Mouse (Mus musculus) forebrain, embryonic 14.5 days (tissue): ENCODE results near the gene Wdtc1. TPM values are rescaled to one million over a fixed set of nuclear protein-coding genes. Genes with fewer than 3 reads are reported as not detected.
A peak's percentile ranks its signal among the peaks of the same experiment; 100 is the strongest.

Experiments
- ATAC-seq: fragments of 200-750 bp; cut with Nextera tagmentation; 2 replicates; pipeline ENCODE4 v1.8.0; 2017; ENCODE audit warnings: mild to moderate bottlenecking, moderate library complexity
- DNase-seq: peaks from one replicate; pipeline ENCODE4 v3.0.0-alpha.2; 2015; ENCODE audit warnings: low spot score
- H3K27ac ChIP-seq: fragments of 300-500 bp; sonication (generic); 2 replicates; pipeline ENCODE4 v1.5.1; 2014; ENCODE audit warnings: low read depth, mild to moderate bottlenecking, control low read depth, low read length, moderate library complexity
- H3K27me3 ChIP-seq: fragments of 300-500 bp; sonication (generic); replicated peaks from 2 replicates; pipeline ENCODE4 v1.6.1; 2014; ENCODE audit warnings: low read length, control low read depth, mixed read lengths; ENCODE audit not compliant: control insufficient read depth, insufficient read depth
- H3K36me3 ChIP-seq: fragments of 300-500 bp; sonication (generic); 2 replicates; pipeline ENCODE4 v1.6.1; 2014; ENCODE audit warnings: low read length, control low read depth; ENCODE audit not compliant: control insufficient read depth, insufficient read depth
- H3K4me1 ChIP-seq: fragments of 300-500 bp; sonication (generic); 2 replicates; pipeline ENCODE4 v1.6.1; 2014; ENCODE audit warnings: antibody characterized with exemption, low read length, control low read depth; ENCODE audit not compliant: control insufficient read depth, insufficient read depth
- H3K4me2 ChIP-seq: fragments of 300-500 bp; sonication (generic); 2 replicates; pipeline ENCODE4 v1.6.1; 2014; ENCODE audit warnings: mild to moderate bottlenecking, control low read depth, low read length
- H3K4me3 ChIP-seq: fragments of 300-500 bp; sonication (generic); 2 replicates; pipeline ENCODE4 v1.5.1; 2014; ENCODE audit warnings: low read depth, low read length, control low read depth
- H3K9ac ChIP-seq: fragments of 300-500 bp; sonication (generic); 2 replicates; pipeline ENCODE4 v1.6.1; 2014; ENCODE audit warnings: mild to moderate bottlenecking, low read length, control low read depth, moderate library complexity
- H3K9me3 ChIP-seq: fragments of 300-500 bp; sonication (generic); replicated peaks from 2 replicates; pipeline ENCODE4 v1.6.1; 2016; ENCODE audit warnings: low read length, control low read depth, mixed read lengths; ENCODE audit not compliant: control insufficient read depth
- WGBS: fragments of 180-500 bp; shearing (Covaris S2); extraction: QIAGEN DNeasy Blood & Tissue Kit; methylation state at CpG from one replicate; pipeline ENCODE4 v1.1.7; 2014; 5-methylcytosine and 5-hydroxymethylcytosine counted together
- polyA plus RNA-seq: library from polyadenylated mRNA; unstranded; fragments of >200 nt; fragmentation: Nextera tagmentation; extraction: Ambion mirVana; gene quantifications from 2 replicates; pipeline ENCODE4 v1.2.1, GENCODE M21; 2014

Gene Wdtc1
- polyA plus RNA-seq, 1 experiment from 2014 or later = 17.5 TPM

DNA sequence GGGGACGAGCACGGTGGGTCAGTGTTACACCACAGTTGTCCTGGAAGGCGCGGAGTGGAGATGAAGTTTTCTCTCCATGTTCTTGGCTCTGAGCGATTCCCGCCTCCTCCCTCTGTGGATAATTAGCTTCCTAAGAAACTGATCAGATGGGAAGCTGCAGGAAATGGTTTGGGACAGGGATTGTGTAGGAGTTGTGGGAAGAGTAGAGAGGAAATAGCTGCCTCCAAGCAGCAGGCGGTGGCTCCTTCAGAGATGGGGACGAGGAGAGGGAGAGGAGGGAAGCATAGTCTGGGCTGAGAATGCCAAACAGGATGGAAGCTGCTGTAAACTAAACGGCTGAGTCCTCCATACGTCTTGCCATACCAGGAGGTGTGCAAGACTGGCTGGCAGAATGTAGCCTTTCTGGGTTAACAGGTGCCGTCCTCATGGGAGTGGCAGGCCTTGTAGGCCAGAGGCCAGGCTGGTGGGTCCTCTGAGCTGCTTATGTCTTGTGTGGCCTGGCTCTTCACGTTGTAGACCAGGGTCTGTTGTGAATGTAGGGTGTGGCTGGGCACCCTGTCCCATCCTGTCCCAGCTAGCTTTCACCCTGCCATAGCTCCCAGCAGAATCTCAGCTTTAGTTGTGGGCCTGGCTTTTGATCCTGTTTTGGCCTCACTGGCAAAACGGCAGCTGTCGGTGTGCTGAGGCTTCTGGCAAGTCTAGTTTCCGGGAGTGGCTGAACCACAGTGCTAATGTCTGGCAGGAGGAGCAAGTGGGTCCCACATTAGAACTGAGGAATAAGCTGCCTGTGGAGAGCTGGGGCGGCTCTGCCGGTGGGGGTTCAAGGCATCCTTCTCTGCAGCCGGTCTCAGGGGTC, 38.1 kb upstream of the Wdtc1 start:
- Histone ChIP-seq H3K9me3 (no peaks in the 10 kb centered on the region), H3K4me1 (0 out of 2 replicates have a peak, but pooled peaks cover 3% of the 10 kb centered on the region), H3K4me3 (no peak overlapping the region), H3K36me3 (no peaks in the 10 kb centered on the region), H3K9ac (no peak overlapping the region), H3K27ac (no peak overlapping the region), H3K27me3 (no peaks in the 10 kb centered on the region), H3K4me2 (no peak overlapping the region)
- 82% methylated on average over 18 of the region's 18 CpGs for WGBS
- ATAC-seq (no peak), DNase-seq (no peak)

DNA sequence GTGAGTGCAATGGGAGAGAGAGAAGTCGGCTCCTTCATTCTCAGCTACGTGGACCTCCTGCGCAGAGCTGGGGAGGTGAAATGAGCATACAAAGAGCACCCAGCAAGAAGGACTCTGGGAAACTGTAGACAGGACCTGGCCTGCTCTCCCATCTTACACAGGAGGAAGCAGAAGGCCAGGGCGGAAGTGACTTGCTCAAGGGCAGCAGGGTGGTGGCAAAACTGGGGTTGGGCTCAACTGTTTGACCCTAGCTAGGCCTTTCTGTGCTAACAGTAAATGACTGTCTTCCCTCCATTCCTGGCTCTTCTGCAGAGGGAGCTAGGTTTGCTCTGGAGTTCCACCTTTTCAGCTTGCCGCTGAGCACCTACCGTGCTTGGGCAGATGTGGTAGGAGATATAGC, 37.3 kb upstream of the Wdtc1 start:
- 93% methylated on average over 6 of the region's 6 CpGs for WGBS
- Histone ChIP-seq H3K9ac (no peak overlapping the region), H3K4me3 (no peak overlapping the region), H3K9me3 (no peaks in the 10 kb centered on the region), H3K36me3 (no peaks in the 10 kb centered on the region), H3K4me1 (0 out of 2 replicates have a peak, but pooled peaks cover 3% of the 10 kb centered on the region), H3K27ac (no peak overlapping the region), H3K27me3 (no peaks in the 10 kb centered on the region), H3K4me2 (no peak overlapping the region)
- ATAC-seq (no peak), DNase-seq (no peak)

DNA sequence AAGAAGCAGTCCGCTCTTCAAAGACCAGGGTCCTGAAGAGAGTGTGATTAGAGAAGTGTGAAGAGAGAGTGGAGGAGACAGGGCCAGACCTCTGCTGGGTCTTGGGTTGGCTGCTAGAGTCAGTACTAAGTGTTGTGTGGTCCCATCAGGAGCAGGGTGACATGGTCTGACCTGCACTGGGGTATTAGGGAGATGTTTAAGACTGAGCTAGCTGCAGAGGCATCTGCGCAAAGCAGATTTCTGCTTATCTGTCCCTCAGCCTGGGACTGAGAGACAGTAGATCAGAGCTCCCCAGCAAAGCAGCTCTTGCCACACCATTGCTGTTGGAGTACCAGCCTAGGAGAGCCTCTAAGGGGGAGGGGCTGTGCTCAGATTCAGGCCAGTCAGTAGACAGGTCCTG, 36.8 kb upstream of the Wdtc1 start:
- Histone ChIP-seq H3K27ac (no peak overlapping the region), H3K27me3 (no peaks in the 10 kb centered on the region), H3K9ac (no peak overlapping the region), H3K36me3 (no peaks in the 10 kb centered on the region), H3K9me3 (no peaks in the 10 kb centered on the region), H3K4me3 (no peak overlapping the region), H3K4me1 (0 out of 2 replicates have a peak, but pooled peaks cover 3% of the 10 kb centered on the region), H3K4me2 (no peak overlapping the region)
- DNase-seq (no peak), ATAC-seq (no peak)
- 92% methylated on average over 2 of the region's 2 CpGs for WGBS

DNA sequence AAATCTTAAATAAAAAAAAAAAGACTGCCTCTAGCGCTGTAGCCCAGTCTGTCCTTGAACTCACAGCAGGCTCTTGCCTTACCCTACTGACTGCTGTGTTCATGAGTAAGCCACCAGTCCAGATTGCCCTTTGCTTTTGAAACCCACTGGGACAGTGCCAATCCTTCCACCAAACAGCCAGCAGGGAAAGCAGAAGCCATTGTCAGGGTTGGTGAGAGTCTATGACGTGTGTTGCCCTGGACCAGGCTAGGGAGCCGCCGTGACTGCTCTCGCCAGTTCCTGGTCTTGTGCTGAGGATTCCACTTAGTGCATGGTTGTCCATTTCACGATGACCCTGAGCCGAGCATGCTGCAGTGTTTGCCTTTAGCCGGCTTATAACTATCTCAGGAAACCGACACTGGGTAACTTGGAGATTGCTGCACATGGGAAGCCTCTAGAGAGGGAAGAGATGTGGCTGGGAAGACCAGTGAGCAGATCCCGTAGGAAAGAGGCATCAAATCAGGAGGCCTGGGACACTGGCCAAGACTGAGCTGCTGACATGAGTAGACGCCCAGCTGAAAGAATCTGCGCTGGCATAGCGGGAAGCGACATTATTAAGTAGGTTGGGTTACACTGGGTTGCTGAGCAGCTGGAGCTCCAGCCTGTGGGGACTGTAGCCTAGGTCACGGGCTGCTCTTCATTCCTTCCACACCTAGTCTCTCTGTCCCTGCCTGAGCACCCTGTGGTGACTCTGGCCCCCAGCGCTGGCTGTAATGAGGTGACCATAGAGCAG, 35.7 kb upstream of the Wdtc1 start:
- DNase-seq (peak; percentile 44), ATAC-seq (no peak)
- Histone ChIP-seq H3K4me3 (no peak overlapping the region), H3K9me3 (no peaks in the 10 kb centered on the region), H3K9ac (no peak overlapping the region), H3K27ac (no peak overlapping the region), H3K4me2 (no peak overlapping the region), H3K4me1 (0 out of 2 replicates have a peak, but pooled peaks cover 3% of the 10 kb centered on the region), H3K36me3 (no peaks in the 10 kb centered on the region), H3K27me3 (no peaks in the 10 kb centered on the region)
- 84% methylated on average over 16 of the region's 16 CpGs for WGBS

DNA sequence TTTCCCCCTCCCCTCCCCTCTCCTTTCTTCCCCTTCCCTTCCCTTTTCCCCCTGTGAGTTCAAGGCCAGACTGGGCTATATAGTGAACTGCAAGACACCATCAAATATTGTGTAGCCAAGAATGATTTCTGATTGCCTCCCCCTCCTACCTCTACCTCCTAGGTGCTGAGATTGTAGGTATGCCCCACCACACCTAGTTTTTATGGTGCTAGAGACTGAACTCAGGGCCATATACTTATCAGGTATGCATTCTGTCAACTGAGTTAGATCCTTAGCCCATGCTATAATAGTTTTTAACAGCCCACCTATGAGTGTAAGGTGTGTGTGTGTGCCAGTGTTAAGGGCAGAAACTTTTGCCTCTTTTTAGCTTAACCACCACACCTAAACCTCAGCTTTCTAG, 33.8 kb upstream of the Wdtc1 start:
- ATAC-seq (no peak), DNase-seq (no peak)
- Histone ChIP-seq H3K4me2 (no peak overlapping the region), H3K27ac (no peak overlapping the region), H3K9me3 (no peaks in the 10 kb centered on the region), H3K9ac (no peak overlapping the region), H3K36me3 (no peaks in the 10 kb centered on the region), H3K4me1 (0 out of 2 replicates have a peak, but pooled peaks cover 3% of the 10 kb centered on the region), H3K27me3 (no peaks in the 10 kb centered on the region), H3K4me3 (no peak overlapping the region)

DNA sequence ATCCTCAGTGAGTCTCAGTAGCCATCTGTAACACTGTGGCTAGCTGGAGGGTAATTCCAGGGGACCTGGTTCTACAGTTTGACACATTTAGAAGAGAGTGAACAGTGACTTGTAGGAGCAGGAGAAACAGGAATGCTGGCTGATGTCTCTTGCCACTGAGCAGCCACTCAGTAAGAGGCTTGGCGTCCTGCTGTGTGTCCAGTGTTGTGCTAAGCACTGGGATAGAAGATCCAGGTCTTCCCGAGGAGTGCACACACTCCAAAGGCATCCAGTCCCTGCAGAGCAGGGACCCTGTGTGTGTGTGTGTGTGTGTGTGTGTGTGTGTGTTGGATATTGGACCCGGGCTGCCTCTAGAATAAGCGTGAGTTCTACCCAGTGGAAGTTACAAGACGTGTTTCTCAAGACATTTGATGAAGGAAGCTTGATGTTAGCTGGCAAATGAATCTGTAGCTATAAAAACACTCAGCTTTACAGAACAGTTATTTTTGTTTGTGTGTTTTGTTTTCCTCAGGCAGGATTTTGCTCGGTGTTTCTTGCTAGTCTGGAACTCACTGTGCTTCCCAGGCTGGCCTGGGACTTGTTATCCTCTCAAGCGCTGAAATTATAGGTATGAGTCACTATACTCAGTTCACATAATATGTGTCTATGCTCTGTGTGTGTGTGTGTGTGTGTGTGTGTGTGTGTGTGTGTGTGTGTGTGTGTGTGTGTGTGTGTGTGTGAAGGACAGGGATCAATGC, 32.9 kb upstream of the Wdtc1 start:
- H3K9me3 ChIP-seq = no peaks in the 10 kb centered on the region
- 70% methylated on average over 7 of the region's 7 CpGs for WGBS
- H3K36me3 ChIP-seq = no peaks in the 10 kb centered on the region
- H3K4me2 ChIP-seq = no peak overlapping the region
- H3K4me3 ChIP-seq = no peak overlapping the region
- ATAC-seq (no peak), DNase-seq (no peak)
- H3K27ac ChIP-seq = no peak overlapping the region
- H3K9ac ChIP-seq = no peak overlapping the region
- H3K27me3 ChIP-seq = no peaks in the 10 kb centered on the region
- H3K4me1 ChIP-seq = 0 out of 2 replicates have a peak, but pooled peaks cover 3% of the 10 kb centered on the region

DNA sequence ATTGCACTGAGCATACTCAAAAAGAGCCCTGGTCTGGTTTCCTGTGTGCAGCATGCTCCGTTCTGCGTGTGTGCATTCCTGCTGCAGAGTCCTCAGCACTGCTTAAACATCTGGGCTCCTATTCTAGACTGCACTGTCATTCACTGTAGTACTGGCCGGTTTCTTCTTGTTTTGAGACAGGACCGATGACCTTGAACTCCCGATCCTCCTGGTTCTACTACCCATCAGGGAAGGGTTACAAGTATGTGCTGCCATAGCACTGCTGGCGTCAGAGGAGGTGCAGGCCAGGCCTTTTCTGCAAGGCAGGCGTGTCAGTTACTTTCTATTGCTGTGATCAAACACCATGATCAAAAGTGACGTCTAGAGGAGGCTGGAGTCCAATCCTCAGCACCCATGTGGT, 27.9 kb upstream of the Wdtc1 start:
- WGBS = 76% methylated on average over 8 of the region's 8 CpGs
- H3K9me3 ChIP-seq = no peaks in the 10 kb centered on the region
- DNase-seq = no peak
- no peaks in the 10 kb centered on the region for H3K36me3 ChIP-seq
- H3K9ac ChIP-seq = no peak overlapping the region
- H3K27ac ChIP-seq = no peak overlapping the region
- H3K4me1 ChIP-seq = no peaks in the 10 kb centered on the region
- H3K4me2 ChIP-seq = no peak overlapping the region
- H3K27me3 ChIP-seq = no peaks in the 10 kb centered on the region
- H3K4me3 ChIP-seq = no peak overlapping the region
- ATAC-seq = no peak

DNA sequence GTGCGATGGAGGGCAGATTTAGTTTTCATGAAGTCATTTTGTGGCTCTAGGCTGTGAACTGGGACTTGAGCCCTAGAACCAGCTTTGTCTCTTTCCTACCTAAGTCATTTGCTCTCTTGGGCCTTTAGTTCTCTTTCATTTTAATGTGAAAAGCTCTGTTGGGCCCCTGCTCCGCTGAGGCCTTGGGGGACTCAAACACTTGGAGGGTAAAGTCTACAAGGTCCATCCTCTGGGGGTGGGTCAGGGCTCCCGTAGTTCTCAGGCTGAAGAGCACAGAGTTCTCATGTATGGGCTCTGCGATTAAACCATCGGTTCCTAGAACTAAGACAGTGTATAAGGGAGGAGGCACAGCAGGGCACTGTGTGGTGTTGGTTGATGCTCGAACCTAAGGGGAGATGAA, 27.3 kb upstream of the Wdtc1 start:
- H3K9me3 ChIP-seq = no peaks in the 10 kb centered on the region
- no peak overlapping the region for H3K4me2 ChIP-seq

More for the DNA sequence above, 27.3 kb upstream of the Wdtc1 start:
- H3K27me3 ChIP-seq = no peaks in the 10 kb centered on the region
- no peak overlapping the region for H3K4me3 ChIP-seq
- no peaks in the 10 kb centered on the region for H3K36me3 ChIP-seq
- ATAC-seq = no peak
- no peak for DNase-seq
- no peak overlapping the region for H3K9ac ChIP-seq
- H3K4me1 ChIP-seq = no peaks in the 10 kb centered on the region
- no peak overlapping the region for H3K27ac ChIP-seq
- 61% methylated on average over 6 of the region's 6 CpGs for WGBS
